Mouse (Mus musculus) limb, embryonic 14.5 days (tissue): ENCODE data around the gene Sv2c. TPM values are rescaled to one million over a fixed set of nuclear protein-coding genes. Genes with fewer than 3 reads are reported as not detected.

Experiments used
- ATAC-seq: fragments of 200-750 bp; cut with Nextera tagmentation; 2 replicates; pipeline ENCODE4 v1.8.0; 2017; ENCODE audit warnings: low read depth, moderate number of reproducible peaks, moderate TSS enrichment; ENCODE audit not compliant: low FRiP score
- DNase-seq: peaks from one replicate; pipeline ENCODE4 v3.0.0-alpha.2; 2015; ENCODE audit warnings: low spot score
- H3K27ac ChIP-seq: fragments of 300-500 bp; sonication (generic); replicated peaks from 2 replicates; pipeline ENCODE4 v1.5.1; 2014; ENCODE audit warnings: low read depth, mild to moderate bottlenecking, low read length, moderate library complexity, mixed read lengths
- H3K27me3 ChIP-seq: fragments of 300-500 bp; sonication (generic); 2 replicates; pipeline ENCODE4 v1.6.1; 2014; ENCODE audit warnings: low read length, mixed read lengths; ENCODE audit not compliant: control insufficient read depth, insufficient read depth
- H3K36me3 ChIP-seq: fragments of 300-500 bp; sonication (generic); 2 replicates; pipeline ENCODE4 v1.6.1; 2014; ENCODE audit warnings: mild to moderate bottlenecking, low read length, moderate library complexity, mixed read lengths; ENCODE audit not compliant: control insufficient read depth, insufficient read depth
- H3K4me1 ChIP-seq: fragments of 300-500 bp; sonication (generic); 2 replicates; pipeline ENCODE4 v1.6.1; 2014; ENCODE audit warnings: antibody characterized with exemption, low read length, mixed read lengths; ENCODE audit not compliant: control insufficient read depth, insufficient read depth
- H3K4me2 ChIP-seq: fragments of 300-500 bp; sonication (generic); replicated peaks from 2 replicates; pipeline ENCODE4 v1.6.1; 2014; ENCODE audit warnings: low read depth, mild to moderate bottlenecking, low read length, moderate library complexity; ENCODE audit not compliant: severe bottlenecking
- H3K4me3 ChIP-seq: fragments of 300-500 bp; sonication (generic); replicated peaks from 2 replicates; pipeline ENCODE4 v1.5.1; 2014; ENCODE audit warnings: low read length
- H3K9ac ChIP-seq: fragments of 300-500 bp; sonication (generic); 2 replicates; pipeline ENCODE4 v1.6.1; 2014; ENCODE audit warnings: mild to moderate bottlenecking, low read depth, low read length, moderate library complexity; ENCODE audit not compliant: severe bottlenecking
- H3K9me3 ChIP-seq: fragments of 300-500 bp; sonication (generic); 2 replicates; pipeline ENCODE4 v1.6.1; 2016; ENCODE audit warnings: low read length; ENCODE audit not compliant: control insufficient read depth
- POLR2A ChIP-seq: fragments of 200-500 bp; IDR thresholded peaks from 2 replicates; pipeline ENCODE4 v1.8.0; 2012; ENCODE audit warnings: inconsistent platforms, mild to moderate bottlenecking, moderate library complexity, borderline replicate concordance; ENCODE audit not compliant: insufficient read depth, insufficient read length; ENCODE audit errors: extremely low read depth
- WGBS: fragments of 180-500 bp; shearing (Covaris S2); extraction: QIAGEN DNeasy Blood & Tissue Kit; methylation state at CpG from one replicate; pipeline ENCODE4 v1.1.7; 2014; 5-methylcytosine and 5-hydroxymethylcytosine counted together
- polyA plus RNA-seq, 2 experiments: library from polyadenylated mRNA; depleted of rRNA in 1 of 2; stranded (reverse) in 1 of 2; unstranded in 1 of 2; fragments of >200 nt; fragmentation: Nextera tagmentation in 1 of 2; extraction: Ambion mirVana in 1 of 2; gene quantifications; 2 replicates each; pipeline versions ENCODE4 v1.2.1 to v1.2.3; 2012 to 2014

Sv2c gene
- polyA plus RNA-seq, 2 experiments: 1.3 to 1.5 TPM

- TF ChIP-seq POLR2A: no peak
- ATAC-seq (no peak), DNase-seq (no peak)
- WGBS: 92% methylated on average over 4 of the region's 4 CpGs
- Histone ChIP-seq H3K9me3 (no peaks in the 10 kb centered on the region), H3K9ac (no peak overlapping the region), H3K4me2 (no peak overlapping the region), H3K36me3 (no peaks in the 10 kb centered on the region), H3K27ac (no peak overlapping the region), H3K27me3 (no peaks in the 10 kb centered on the region), H3K4me1 (no peaks in the 10 kb centered on the region), H3K4me3 (no peak overlapping the region)
These were observed 184.0 kb downstream of the Sv2c start for GRCm38 (mm10) chr13:95948394-95948793.

- TF ChIP-seq POLR2A: no peak
- DNase-seq: no peak
- Histone ChIP-seq H3K4me3 (no peak overlapping the region), H3K4me1 (no peaks in the 10 kb centered on the region), H3K36me3 (no peaks in the 10 kb centered on the region), H3K27ac (no peak overlapping the region), H3K27me3 (no peaks in the 10 kb centered on the region), H3K9me3 (no peaks in the 10 kb centered on the region), H3K4me2 (no peak overlapping the region), H3K9ac (no peak overlapping the region)
- WGBS: 61% methylated on average over 5 of the region's 5 CpGs
- ATAC-seq: no peak
These were observed 186.4 kb downstream of the Sv2c start for GRCm38 (mm10) chr13:95945937-95946507.

- H3K4me3 ChIP-seq: no peak overlapping the region
- no peaks in the 10 kb centered on the region for H3K36me3 ChIP-seq
- 81% methylated on average over 6 of the region's 6 CpGs for WGBS
- no peak for TF ChIP-seq POLR2A
- H3K27me3 ChIP-seq: no peaks in the 10 kb centered on the region
- H3K9me3 ChIP-seq: no peaks in the 10 kb centered on the region
- no peak overlapping the region for H3K9ac ChIP-seq
- ATAC-seq (no peak), DNase-seq (no peak)
- H3K4me2 ChIP-seq: no peak overlapping the region
- H3K4me1 ChIP-seq: no peaks in the 10 kb centered on the region
- H3K27ac ChIP-seq: no peak overlapping the region
These were observed 187.8 kb downstream of the Sv2c start for GRCm38 (mm10) chr13:95944621-95945020.

GRCm38 (mm10) chr13:95943919-95944318 is 188.5 kb downstream of the Sv2c start:
- Histone ChIP-seq H3K4me3 (no peak overlapping the region), H3K4me1 (no peaks in the 10 kb centered on the region), H3K9me3 (no peaks in the 10 kb centered on the region), H3K27me3 (no peaks in the 10 kb centered on the region), H3K9ac (no peak overlapping the region), H3K27ac (no peak overlapping the region), H3K36me3 (no peaks in the 10 kb centered on the region), H3K4me2 (no peak overlapping the region)
- WGBS: 90% methylated on average over 3 of the region's 3 CpGs
- TF ChIP-seq POLR2A: no peak
- no peak for ATAC-seq
- no peak for DNase-seq

- WGBS: 60% methylated on average over 2 of the region's 2 CpGs
- TF ChIP-seq POLR2A: no peak
These were observed 189.8 kb downstream of the Sv2c start for GRCm38 (mm10) chr13:95942587-95942986.

GRCm38 (mm10) chr13:95941861-95942260 is 190.5 kb downstream of the Sv2c start:
- Histone ChIP-seq H3K27ac (no peak overlapping the region), H3K9ac (no peak overlapping the region), H3K27me3 (no peaks in the 10 kb centered on the region), H3K36me3 (no peaks in the 10 kb centered on the region), H3K4me2 (no peak overlapping the region), H3K9me3 (no peaks in the 10 kb centered on the region), H3K4me1 (no peaks in the 10 kb centered on the region), H3K4me3 (no peak overlapping the region)
- no peak for TF ChIP-seq POLR2A
- DNase-seq (no peak), ATAC-seq (no peak)
- WGBS: 82% methylated on average over 4 of the region's 4 CpGs

More at GRCm38 (mm10) chr13:95942587-95942986, 189.8 kb downstream of the Sv2c start:
- Histone ChIP-seq H3K27ac (no peak overlapping the region), H3K4me1 (no peaks in the 10 kb centered on the region), H3K4me2 (no peak overlapping the region), H3K9me3 (no peaks in the 10 kb centered on the region), H3K4me3 (no peak overlapping the region), H3K27me3 (no peaks in the 10 kb centered on the region), H3K9ac (no peak overlapping the region), H3K36me3 (no peaks in the 10 kb centered on the region)
- ATAC-seq: no peak
- no peak for DNase-seq
